Mouse (Mus musculus): Measurements from ENCODE around the gene Letmd1. TPM values are rescaled to one million over a fixed set of nuclear protein-coding genes. Genes with fewer than 3 reads are reported as not detected.
"Not testable (repeated sequence)": the region's sequence is repeated elsewhere in the genome, so short reads cannot be mapped to it uniquely, and the experiment has no call there.

Gene Letmd1
- total and polyA plus RNA-seq, 3 experiments: 132 to 181 (median 172) TPM

GRCm38 (mm10) chr15:100451245-100451644 is 17.6 kb upstream of the Letmd1 start:
- no peak for DNase-seq

GRCm38 (mm10) chr15:100452486-100452885 is 16.3 kb upstream of the Letmd1 start:
- DNase-seq: no peak

GRCm38 (mm10) chr15:100456356-100456991 is 12.3 kb upstream of the Letmd1 start:
- DNase-seq: no peak

GRCm38 (mm10) chr15:100457340-100457739 is 11.5 kb upstream of the Letmd1 start:
- peak; percentile 60 for DNase-seq

- peak; percentile 59 for DNase-seq
Measured at GRCm38 (mm10) chr15:100458055-100458454, 10.8 kb upstream of the Letmd1 start.

- DNase-seq: peak; percentile 64
Measured at GRCm38 (mm10) chr15:100460942-100461341, 7.9 kb upstream of the Letmd1 start.

- DNase-seq: no peak
Measured at GRCm38 (mm10) chr15:100461646-100462045, 7.2 kb upstream of the Letmd1 start.

GRCm38 (mm10) chr15:100462086-100462485 is 6.7 kb upstream of the Letmd1 start:
- DNase-seq: no peak

- peak; percentile 83 for DNase-seq
Measured at GRCm38 (mm10) chr15:100463712-100464111, 5.1 kb upstream of the Letmd1 start.

- DNase-seq: no peak
Measured at GRCm38 (mm10) chr15:100465432-100465831, 3.4 kb upstream of the Letmd1 start.

- no peak for DNase-seq
Measured at GRCm38 (mm10) chr15:100467738-100468137, 1.1 kb upstream of the Letmd1 start.

- no peak for DNase-seq
Measured at GRCm38 (mm10) chr15:100469189-100469545, 344 bp downstream of the Letmd1 start.

- DNase-seq: no peak
Measured at GRCm38 (mm10) chr15:100470037-100470436, 1.2 kb downstream of the Letmd1 start.

GRCm38 (mm10) chr15:100473926-100474503 is 5.2 kb downstream of the Letmd1 start:
- no peak for DNase-seq

- no peak for DNase-seq
Measured at GRCm38 (mm10) chr15:100478351-100478750, 9.5 kb downstream of the Letmd1 start.

GRCm38 (mm10) chr15:100478925-100479324 is 10.1 kb downstream of the Letmd1 start:
- DNase-seq: no peak

GRCm38 (mm10) chr15:100485576-100485975 is 16.8 kb downstream of the Letmd1 start:
- peak; percentile 72 for DNase-seq

GRCm38 (mm10) chr15:100486450-100486849 is 17.6 kb downstream of the Letmd1 start:
- no peak for DNase-seq

GRCm38 (mm10) chr15:100487050-100487449 is 18.2 kb downstream of the Letmd1 start:
- DNase-seq: peak; percentile 74

- not testable (repeated sequence) for DNase-seq
Measured at GRCm38 (mm10) chr15:100488297-100488696, 19.5 kb downstream of the Letmd1 start.

GRCm38 (mm10) chr15:100489263-100489662 is 20.4 kb downstream of the Letmd1 start:
- no peak for DNase-seq

GRCm38 (mm10) chr15:100491966-100492365 is 23.1 kb downstream of the Letmd1 start:
- DNase-seq: no peak

GRCm38 (mm10) chr15:100494647-100495046 is 25.8 kb downstream of the Letmd1 start:
- DNase-seq: no peak

- peak; percentile 94 for DNase-seq
Measured at GRCm38 (mm10) chr15:100495102-100495501, 26.3 kb downstream of the Letmd1 start, which contains the start of gene Csrnp2. Csrnp2 (minus strand) TSS chr15:100495488.
